Mouse (Mus musculus) kidney, postnatal 36 days (tissue): Measurements from ENCODE around the gene Hist2h2be.
A peak's percentile ranks its signal among the peaks of the same experiment; 100 is the strongest.
"Not testable (repeated sequence)": the region's sequence is repeated elsewhere in the genome, so short reads cannot be mapped to it uniquely, and the experiment has no call there.

Source experiments
- DNase-seq, 2 experiments: peaks; one replicate each; pipeline ENCODE4 v3.0.0; 2021 to 2022; ENCODE audit warnings: mixed read lengths in 2 of 2

The Hist2h2be gene

GRCm38 (mm10) chr3:96220765-96221639, at the start of gene Hist2h2be, which contains the start of gene Hist2h2ac:
Gene Hist2h2be (plus strand): TSS chr3:96221119.
Gene Hist2h2ac (minus strand): TSS chr3:96220880.
- DNase-seq: peak; percentile 84 to 95

- no peak for DNase-seq
Measured at GRCm38 (mm10) chr3:96171583-96172196, 49.2 kb upstream of the Hist2h2be start.

GRCm38 (mm10) chr3:96172197-96173178, 48.4 kb upstream of the Hist2h2be start, which contains the start of gene Sf3b4:
Gene Sf3b4 (plus strand): TSS chr3:96172332.
- DNase-seq: peak; percentile 89 to 90

GRCm38 (mm10) chr3:96173185-96173584, 47.7 kb upstream of the Hist2h2be start:
- DNase-seq: no peak

GRCm38 (mm10) chr3:96174042-96174441, 46.9 kb upstream of the Hist2h2be start:
- not testable (repeated sequence) for DNase-seq

GRCm38 (mm10) chr3:96175251-96175650, 45.7 kb upstream of the Hist2h2be start:
- DNase-seq: no peak

GRCm38 (mm10) chr3:96178427-96178826, 42.5 kb upstream of the Hist2h2be start:
- no peak for DNase-seq

GRCm38 (mm10) chr3:96178902-96179301, 42.0 kb upstream of the Hist2h2be start:
- DNase-seq: no peak

- peak in 1 of 2 experiments; percentile 44 for DNase-seq
Measured at GRCm38 (mm10) chr3:96179531-96179930, 41.4 kb upstream of the Hist2h2be start.

- peak; percentile 54 to 74 for DNase-seq
Measured at GRCm38 (mm10) chr3:96180727-96181477, 40.0 kb upstream of the Hist2h2be start, which contains the start of gene Sv2a. Gene Sv2a (plus strand): TSS chr3:96181151.

GRCm38 (mm10) chr3:96181510-96182381, 39.2 kb upstream of the Hist2h2be start:
- DNase-seq: no peak

- peak; percentile 18 to 37 for DNase-seq
Measured at GRCm38 (mm10) chr3:96182382-96182776, 38.5 kb upstream of the Hist2h2be start.

GRCm38 (mm10) chr3:96192977-96193376, 27.9 kb upstream of the Hist2h2be start:
- DNase-seq: no peak

- DNase-seq: no peak
Measured at GRCm38 (mm10) chr3:96194966-96195365, 26.0 kb upstream of the Hist2h2be start.

- DNase-seq: peak in 1 of 2 experiments; percentile 29
Measured at GRCm38 (mm10) chr3:96195616-96196313, 25.2 kb upstream of the Hist2h2be start.

- DNase-seq: no peak
Measured at GRCm38 (mm10) chr3:96196437-96197128, 24.3 kb upstream of the Hist2h2be start.

GRCm38 (mm10) chr3:96197129-96197749, 23.7 kb upstream of the Hist2h2be start:
- peak; percentile 93 to 94 for DNase-seq

GRCm38 (mm10) chr3:96198181-96198580, 22.7 kb upstream of the Hist2h2be start:
- no peak for DNase-seq
